Mouse (Mus musculus) heart, embryonic 12.5 days (tissue): ENCODE data around the gene Spata45. TPM values are rescaled to one million over a fixed set of nuclear protein-coding genes. Genes with fewer than 3 reads are reported as not detected.
"Not testable (repeated sequence)": the region's sequence is repeated elsewhere in the genome, so short reads cannot be mapped to it uniquely, and the experiment has no call there.

Experiments
- ATAC-seq: fragments of 200-750 bp; cut with Nextera tagmentation; 2 replicates; pipeline ENCODE4 v1.8.0; 2017; ENCODE audit warnings: moderate TSS enrichment, moderate library complexity; ENCODE audit not compliant: insufficient number of reproducible peaks, low FRiP score
- H3K27ac ChIP-seq: fragments of 300-500 bp; sonication (generic); 2 replicates; pipeline ENCODE4 v1.5.1; 2016; ENCODE audit warnings: mild to moderate bottlenecking, moderate library complexity; ENCODE audit not compliant: poor library complexity, severe bottlenecking
- H3K27me3 ChIP-seq: fragments of 300-500 bp; sonication (generic); replicated peaks from 2 replicates; pipeline ENCODE4 v1.6.1; 2016; ENCODE audit warnings: mild to moderate bottlenecking, moderate library complexity
- H3K36me3 ChIP-seq: fragments of 300-500 bp; sonication (generic); 2 replicates; pipeline ENCODE4 v1.6.1; 2016; ENCODE audit warnings: mild to moderate bottlenecking, moderate library complexity
- H3K4me1 ChIP-seq: fragments of 300-500 bp; sonication (generic); replicated peaks from 2 replicates; pipeline ENCODE4 v1.6.1; 2016; ENCODE audit warnings: mild to moderate bottlenecking
- H3K4me2 ChIP-seq: fragments of 300-500 bp; sonication (generic); 2 replicates; pipeline ENCODE4 v1.6.1; 2016; ENCODE audit warnings: mild to moderate bottlenecking, moderate library complexity
- H3K4me3 ChIP-seq: fragments of 300-500 bp; sonication (generic); 2 replicates; pipeline ENCODE4 v1.5.1; 2016; ENCODE audit warnings: mild to moderate bottlenecking
- H3K9ac ChIP-seq: fragments of 300-500 bp; sonication (generic); 2 replicates; pipeline ENCODE4 v1.6.1; 2016; ENCODE audit warnings: mild to moderate bottlenecking, moderate library complexity
- H3K9me3 ChIP-seq: fragments of 300-500 bp; sonication (generic); replicated peaks from 2 replicates; pipeline ENCODE4 v1.6.1; 2016; ENCODE audit warnings: mild to moderate bottlenecking, moderate library complexity
- WGBS: fragments of 180-500 bp; shearing (Covaris S2); methylation state at CpG from one replicate; pipeline ENCODE4 v1.1.7; 2016; 5-methylcytosine and 5-hydroxymethylcytosine counted together
- polyA plus RNA-seq: library from polyadenylated mRNA; unstranded; fragments of >200 nt; fragmentation: Nextera tagmentation; extraction: Ambion mirVana; gene quantifications from 2 replicates; pipeline ENCODE4 v1.2.1, GENCODE M21; 2016

Spata45 gene
- polyA plus RNA-seq, 1 experiment from 2014 or later, result not detected

DNA sequence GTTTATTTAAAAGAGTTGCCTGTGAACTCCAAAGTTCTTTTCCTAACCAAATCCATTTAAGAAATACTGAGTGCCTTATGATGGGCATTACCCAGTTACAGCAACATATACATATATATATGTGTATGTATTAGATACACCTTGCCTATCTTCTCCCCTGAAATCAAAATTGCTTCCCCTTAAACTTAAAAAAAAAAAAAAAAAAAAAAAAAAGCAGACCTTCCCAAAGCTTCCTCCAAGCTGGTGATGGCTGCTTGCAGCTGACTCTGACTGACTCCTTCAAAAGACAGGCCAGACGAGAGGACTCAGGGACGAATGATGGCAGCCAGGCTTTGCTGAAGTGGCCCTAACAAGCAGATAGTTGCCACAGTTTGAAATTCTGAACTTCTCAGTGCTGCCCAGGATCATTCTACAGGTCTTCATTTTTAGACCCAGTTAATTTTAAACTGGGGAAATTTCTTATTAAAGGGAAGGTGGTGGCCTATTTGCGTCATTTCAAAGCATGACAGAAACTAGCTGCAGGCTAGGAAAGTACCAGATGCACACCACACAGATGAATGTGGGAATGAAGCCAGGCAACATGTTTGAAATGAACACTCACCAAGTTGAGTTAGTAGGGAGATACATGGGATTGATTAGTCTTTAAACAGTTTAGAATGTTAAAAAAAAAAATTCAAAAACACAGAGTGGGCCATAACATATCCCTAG is 16.1 kb upstream of the Spata45 start:
- Histone ChIP-seq H3K27ac (no peak overlapping the region), H3K36me3 (peaks cover 27% of the 10 kb centered on the region), H3K4me2 (no peak overlapping the region), H3K9me3 (no peaks in the 10 kb centered on the region), H3K4me3 (no peak overlapping the region), H3K27me3 (no peaks in the 10 kb centered on the region), H3K4me1 (peaks cover 4% of the 10 kb centered on the region; the same call in 1 of the 2 replicates), H3K9ac (no peak overlapping the region)
- WGBS, result 87% methylated on average over 3 of the region's 3 CpGs
- no peak for ATAC-seq

- Histone ChIP-seq H3K27ac (no peak overlapping the region), H3K9ac (no peak overlapping the region), H3K9me3 (no peaks in the 10 kb centered on the region), H3K27me3 (no peaks in the 10 kb centered on the region), H3K4me1 (peaks cover 4% of the 10 kb centered on the region; the same call in 1 of the 2 replicates), H3K4me2 (no peak overlapping the region), H3K4me3 (no peak overlapping the region), H3K36me3 (peaks cover 27% of the 10 kb centered on the region)
- ATAC-seq, result no peak
- WGBS, result 89% methylated on average over 7 of the region's 7 CpGs
Observed at GRCm38 (mm10) chr1:191021016-191021415, 15.4 kb upstream of the Spata45 start.

DNA sequence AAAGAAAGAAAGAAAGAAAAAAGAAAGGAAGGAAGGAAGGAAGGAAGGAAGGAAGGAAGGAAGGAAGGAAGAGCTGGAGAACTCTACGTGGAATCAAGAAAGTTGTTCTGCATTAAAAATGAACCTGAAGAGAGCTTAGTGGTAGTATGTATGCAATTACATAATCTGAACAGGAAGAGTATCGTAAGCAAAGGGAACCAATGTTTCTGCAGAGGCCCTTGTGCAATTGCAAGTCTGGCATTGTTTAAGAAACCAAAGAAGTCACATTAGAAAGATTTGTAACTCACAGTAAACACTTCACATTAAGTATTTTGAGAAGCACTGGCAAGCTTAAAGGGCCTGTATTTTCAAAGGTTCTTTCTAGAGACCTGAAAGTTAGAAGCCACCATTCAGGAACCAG is 13.3 kb upstream of the Spata45 start:
- no peaks in the 10 kb centered on the region for H3K9me3 ChIP-seq
- H3K4me1 ChIP-seq, result peaks cover 13% of the 10 kb centered on the region
- no peak overlapping the region for H3K9ac ChIP-seq
- H3K4me2 ChIP-seq, result no peak overlapping the region
- H3K36me3 ChIP-seq, result peaks cover 21% of the 10 kb centered on the region
- no peak overlapping the region for H3K4me3 ChIP-seq
- no peak for ATAC-seq
- H3K27me3 ChIP-seq, result no peaks in the 10 kb centered on the region
- no peak overlapping the region for H3K27ac ChIP-seq
- WGBS, result 93% methylated on average over 2 of the region's 2 CpGs

GRCm38 (mm10) chr1:191023806-191024205 is 12.6 kb upstream of the Spata45 start:
- ATAC-seq, H3K9ac ChIP-seq, H3K27ac ChIP-seq, H3K4me3 ChIP-seq, H3K27me3 ChIP-seq, H3K9me3 ChIP-seq, H3K4me2 ChIP-seq: not testable (repeated sequence)
- Histone ChIP-seq H3K4me1 (peaks cover 13% of the 10 kb centered on the region), H3K36me3 (peaks cover 18% of the 10 kb centered on the region)
- 95% methylated on average over 6 of the region's 6 CpGs for WGBS

GRCm38 (mm10) chr1:191025016-191026012 is 11.1 kb upstream of the Spata45 start:
- H3K4me1 ChIP-seq, result peaks cover 13% of the 10 kb centered on the region
- peaks cover 9% of the 10 kb centered on the region for H3K36me3 ChIP-seq
- H3K27me3 ChIP-seq, result no peaks in the 10 kb centered on the region

GRCm38 (mm10) chr1:191026021-191026713 is 10.3 kb upstream of the Spata45 start, which contains the start of gene Flvcr1:
Flvcr1 (minus strand) TSS chr1:191026158.
- under 1% methylated on average over 50 of the region's 50 CpGs for WGBS
- H3K4me3 ChIP-seq, result peak within 1 kb of the TSS; percentile 83
- peak within 1 kb of the TSS; percentile 93 for H3K9ac ChIP-seq
- peaks cover 13% of the 10 kb centered on the region for H3K4me1 ChIP-seq
- peak within 1 kb of the TSS; percentile 94 for H3K27ac ChIP-seq
- H3K9me3 ChIP-seq, result no peaks in the 10 kb centered on the region
- peaks cover 9% of the 10 kb centered on the region for H3K36me3 ChIP-seq
- H3K27me3 ChIP-seq, result no peaks in the 10 kb centered on the region
- peak within 1 kb of the TSS; percentile 93 for H3K4me2 ChIP-seq
- ATAC-seq, result peak; percentile 98

More at GRCm38 (mm10) chr1:191025016-191026012, 11.1 kb upstream of the Spata45 start:
- peak overlapping the region; percentile 83 for H3K4me3 ChIP-seq
- WGBS, result 2% methylated on average over 69 of the region's 69 CpGs
- ATAC-seq, result peak; percentile 38
- H3K27ac ChIP-seq, result peak overlapping the region; percentile 94
- no peaks in the 10 kb centered on the region for H3K9me3 ChIP-seq
- H3K9ac ChIP-seq, result peak overlapping the region; percentile 93
- peak overlapping the region; percentile 93 for H3K4me2 ChIP-seq

DNA sequence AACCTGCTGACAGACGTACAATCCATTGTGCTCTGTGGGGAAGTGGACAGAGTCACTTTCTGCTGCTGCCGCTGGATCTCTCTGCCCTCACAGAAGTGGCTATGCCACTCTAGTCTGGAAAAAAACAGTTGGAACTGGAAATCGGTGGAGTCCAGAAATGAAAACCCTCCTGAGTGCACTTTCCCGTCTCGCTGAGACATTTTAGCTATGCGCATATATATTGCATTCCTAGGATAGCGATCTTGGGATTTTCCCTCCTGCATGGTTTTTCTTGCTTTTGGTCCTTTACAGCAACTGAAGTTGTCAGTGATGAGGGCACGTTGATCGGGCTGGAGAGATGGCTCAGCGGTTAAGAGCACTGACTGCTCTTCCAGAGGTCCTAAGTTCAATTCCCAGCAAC is 6.3 kb upstream of the Spata45 start:
- H3K9ac ChIP-seq, result no peak overlapping the region
- WGBS, result 66% methylated on average over 10 of the region's 10 CpGs
- H3K27me3 ChIP-seq, result no peaks in the 10 kb centered on the region
- H3K4me1 ChIP-seq, result peaks cover 9% of the 10 kb centered on the region
- H3K4me2 ChIP-seq, result no peak overlapping the region
- H3K27ac ChIP-seq, result no peak overlapping the region
- H3K9me3 ChIP-seq, result no peaks in the 10 kb centered on the region
- no peak for ATAC-seq
- H3K4me3 ChIP-seq, result no peak overlapping the region
- H3K36me3 ChIP-seq, result no peaks in the 10 kb centered on the region

DNA sequence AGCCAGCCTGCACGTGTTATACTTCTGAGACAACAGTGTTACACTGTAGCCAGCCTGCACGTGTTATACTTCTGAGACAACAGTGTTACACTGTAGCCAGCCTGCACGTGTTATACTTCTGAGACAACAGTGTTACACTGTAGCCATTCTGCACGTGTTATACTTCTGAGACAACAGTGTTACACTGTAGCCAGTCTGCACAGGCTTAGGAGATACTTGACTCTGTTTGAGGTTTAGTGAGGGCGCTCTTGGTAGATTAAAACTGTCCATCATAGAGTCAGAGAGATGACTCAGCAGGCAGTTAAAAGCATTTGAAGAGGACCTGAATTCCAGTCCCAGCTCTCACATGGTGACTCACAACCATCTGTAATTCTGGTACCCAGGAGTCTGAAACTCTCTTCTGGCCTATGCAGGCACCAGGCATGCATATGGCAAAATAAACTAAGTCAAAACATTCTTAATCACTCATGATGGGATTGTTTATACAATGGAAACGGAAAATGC is 5.5 kb upstream of the Spata45 start:
- H3K27ac ChIP-seq, H3K4me3 ChIP-seq, H3K9ac ChIP-seq, H3K36me3 ChIP-seq, H3K4me1 ChIP-seq, H3K27me3 ChIP-seq, H3K9me3 ChIP-seq, ATAC-seq, H3K4me2 ChIP-seq: not testable (repeated sequence)
- 60% methylated on average over 6 of the region's 6 CpGs for WGBS

GRCm38 (mm10) chr1:191035649-191036048 is 790 bp upstream of the Spata45 start:
- Histone ChIP-seq H3K9me3 (no peaks in the 10 kb centered on the region), H3K36me3 (no peaks in the 10 kb centered on the region), H3K9ac (no peak overlapping the region), H3K4me3 (no peak overlapping the region), H3K27me3 (no peaks in the 10 kb centered on the region), H3K27ac (no peak overlapping the region), H3K4me2 (no peak overlapping the region), H3K4me1 (no peaks in the 10 kb centered on the region)
- 35% methylated on average over 4 of the region's 4 CpGs for WGBS
- no peak for ATAC-seq

GRCm38 (mm10) chr1:191037999-191038398 is 1.6 kb downstream of the Spata45 start:
- no peak overlapping the region for H3K27ac ChIP-seq

More at GRCm38 (mm10) chr1:191037999-191038398, 1.6 kb downstream of the Spata45 start:
- H3K36me3 ChIP-seq, result no peaks in the 10 kb centered on the region
- no peak overlapping the region for H3K4me3 ChIP-seq
- ATAC-seq, result no peak
- no peak overlapping the region for H3K4me2 ChIP-seq
- H3K9me3 ChIP-seq, result no peaks in the 10 kb centered on the region
- H3K4me1 ChIP-seq, result no peaks in the 10 kb centered on the region; the same call in 1 of the 2 replicates
- no peak overlapping the region for H3K9ac ChIP-seq
- no peaks in the 10 kb centered on the region for H3K27me3 ChIP-seq
- 89% methylated on average over 4 of the region's 4 CpGs for whole genome bisulfite sequencing
